Mouse (Mus musculus): Measurements from ENCODE around the gene 1700029F12Rik. TPM values are rescaled to one million over a fixed set of nuclear protein-coding genes. Genes with fewer than 3 reads are reported as not detected.
"Not testable (repeated sequence)": the region's sequence is repeated elsewhere in the genome, so short reads cannot be mapped to it uniquely, and the experiment has no call there.

Gene 1700029F12Rik
- polyA plus RNA-seq, 1 experiment from 2014 or later, result not detected

- not testable (repeated sequence) for H3K4me3 ChIP-seq; H3K9me3 ChIP-seq; H3K9ac ChIP-seq; H3K4me1 ChIP-seq; H3K36me3 ChIP-seq; ATAC-seq (ENCODE audit: insufficient number of reproducible peaks, insufficient read depth, low FRiP score, low TSS enrichment, low read depth); H3K27ac ChIP-seq
- WGBS, result 41% methylated on average over 18 of the region's 18 CpGs
- peaks cover 28% of the 10 kb centered on the region for H3K27me3 ChIP-seq
- peak overlapping the region; percentile 16 for H3K4me2 ChIP-seq
Observed at GRCm38 (mm10) chr13:97064844-97065621, 30.9 kb upstream of the 1700029F12Rik start.

- ATAC-seq (ENCODE audit: insufficient number of reproducible peaks, insufficient read depth, low FRiP score, low TSS enrichment, low read depth), result no peak
- H3K27me3 ChIP-seq, result peaks cover 22% of the 10 kb centered on the region
- H3K4me1 ChIP-seq, result no peaks in the 10 kb centered on the region
- WGBS, result 48% methylated on average over 3 of the region's 3 CpGs
- peak overlapping the region; percentile 16; the same call in 1 of the 2 replicates for H3K4me2 ChIP-seq
- H3K4me3 ChIP-seq, result no peak overlapping the region
- no peak overlapping the region for H3K9ac ChIP-seq
- no peak overlapping the region for H3K27ac ChIP-seq
- no peaks in the 10 kb centered on the region for H3K9me3 ChIP-seq
- no peaks in the 10 kb centered on the region for H3K36me3 ChIP-seq
Observed at GRCm38 (mm10) chr13:97064413-97064812, 30.3 kb upstream of the 1700029F12Rik start.

- 70% methylated on average over 2 of the region's 2 CpGs for WGBS
- H3K9me3 ChIP-seq, result no peaks in the 10 kb centered on the region
- H3K4me2 ChIP-seq, result no peak overlapping the region
- no peak overlapping the region for H3K27ac ChIP-seq
- no peaks in the 10 kb centered on the region for H3K4me1 ChIP-seq
- no peaks in the 10 kb centered on the region for H3K36me3 ChIP-seq
- H3K27me3 ChIP-seq, result peaks cover 16% of the 10 kb centered on the region
- no peak for ATAC-seq (ENCODE audit: insufficient number of reproducible peaks, insufficient read depth, low FRiP score, low TSS enrichment, low read depth)
- H3K9ac ChIP-seq, result no peak overlapping the region
- no peak overlapping the region for H3K4me3 ChIP-seq
Observed at GRCm38 (mm10) chr13:97063431-97063830, 29.3 kb upstream of the 1700029F12Rik start.

GRCm38 (mm10) chr13:97062151-97062550, 28.0 kb upstream of the 1700029F12Rik start:
- WGBS, result 89% methylated on average over 3 of the region's 3 CpGs
- no peak overlapping the region for H3K9ac ChIP-seq

GRCm38 (mm10) chr13:97060331-97060730, 26.2 kb upstream of the 1700029F12Rik start:
- Histone ChIP-seq H3K27me3 (no peaks in the 10 kb centered on the region), H3K4me2 (no peak overlapping the region), H3K9me3 (no peaks in the 10 kb centered on the region), H3K36me3 (no peaks in the 10 kb centered on the region), H3K4me3 (no peak overlapping the region), H3K27ac (no peak overlapping the region), H3K4me1 (0 out of 2 replicates have a peak, but pooled peaks cover 2% of the 10 kb centered on the region), H3K9ac (no peak overlapping the region)
- ATAC-seq (ENCODE audit: insufficient number of reproducible peaks, insufficient read depth, low FRiP score, low TSS enrichment, low read depth), result no peak
- WGBS, result 63% methylated on average over 5 of the region's 8 CpGs

More at GRCm38 (mm10) chr13:97062151-97062550, 28.0 kb upstream of the 1700029F12Rik start:
- H3K4me1 ChIP-seq, result 0 out of 2 replicates have a peak, but pooled peaks cover 2% of the 10 kb centered on the region
- H3K4me2 ChIP-seq, result no peak overlapping the region
- H3K36me3 ChIP-seq, result no peaks in the 10 kb centered on the region
- peaks cover 9% of the 10 kb centered on the region for H3K27me3 ChIP-seq
- ATAC-seq (ENCODE audit: insufficient number of reproducible peaks, insufficient read depth, low FRiP score, low TSS enrichment, low read depth), result no peak
- H3K27ac ChIP-seq, result no peak overlapping the region
- H3K4me3 ChIP-seq, result no peak overlapping the region
- no peaks in the 10 kb centered on the region for H3K9me3 ChIP-seq

- Histone ChIP-seq H3K36me3 (no peaks in the 10 kb centered on the region), H3K4me3 (no peak overlapping the region), H3K9me3 (no peaks in the 10 kb centered on the region), H3K27ac (no peak overlapping the region), H3K27me3 (no peaks in the 10 kb centered on the region), H3K4me1 (0 out of 2 replicates have a peak, but pooled peaks cover 2% of the 10 kb centered on the region), H3K9ac (no peak overlapping the region), H3K4me2 (no peak overlapping the region)
- 90% methylated on average over 6 of the region's 6 CpGs for WGBS
- no peak for ATAC-seq (ENCODE audit: insufficient number of reproducible peaks, insufficient read depth, low FRiP score, low TSS enrichment, low read depth)
Observed at GRCm38 (mm10) chr13:97059746-97060145, 25.6 kb upstream of the 1700029F12Rik start.

GRCm38 (mm10) chr13:97057817-97058216, 23.7 kb upstream of the 1700029F12Rik start:
- Histone ChIP-seq H3K27me3 (no peaks in the 10 kb centered on the region), H3K4me3 (no peak overlapping the region), H3K36me3 (no peaks in the 10 kb centered on the region), H3K9ac (no peak overlapping the region), H3K4me1 (0 out of 2 replicates have a peak, but pooled peaks cover 2% of the 10 kb centered on the region), H3K4me2 (no peak overlapping the region), H3K27ac (no peak overlapping the region), H3K9me3 (no peaks in the 10 kb centered on the region)
- ATAC-seq (ENCODE audit: insufficient number of reproducible peaks, insufficient read depth, low FRiP score, low TSS enrichment, low read depth), result no peak
- WGBS, result 43% methylated on average over 4 of the region's 4 CpGs

- H3K4me1 ChIP-seq, result 0 out of 2 replicates have a peak, but pooled peaks cover 2% of the 10 kb centered on the region
- WGBS, result 82% methylated on average over 8 of the region's 8 CpGs
- H3K9me3 ChIP-seq, result no peaks in the 10 kb centered on the region
- no peak for ATAC-seq (ENCODE audit: insufficient number of reproducible peaks, insufficient read depth, low FRiP score, low TSS enrichment, low read depth)
- no peak overlapping the region for H3K9ac ChIP-seq
- H3K27ac ChIP-seq, result no peak overlapping the region
- H3K4me2 ChIP-seq, result no peak overlapping the region
- no peak overlapping the region for H3K4me3 ChIP-seq
- H3K27me3 ChIP-seq, result no peaks in the 10 kb centered on the region
- no peaks in the 10 kb centered on the region for H3K36me3 ChIP-seq
Observed at GRCm38 (mm10) chr13:97053844-97054243, 19.7 kb upstream of the 1700029F12Rik start.

GRCm38 (mm10) chr13:97052667-97053066, 18.5 kb upstream of the 1700029F12Rik start:
- Histone ChIP-seq H3K4me1 (0 out of 2 replicates have a peak, but pooled peaks cover 2% of the 10 kb centered on the region), H3K36me3 (no peaks in the 10 kb centered on the region), H3K27me3 (no peaks in the 10 kb centered on the region), H3K4me2 (no peak overlapping the region), H3K9me3 (no peaks in the 10 kb centered on the region), H3K4me3 (no peak overlapping the region), H3K27ac (no peak overlapping the region), H3K9ac (no peak overlapping the region)
- ATAC-seq (ENCODE audit: insufficient number of reproducible peaks, insufficient read depth, low FRiP score, low TSS enrichment, low read depth), result no peak
- WGBS, result 13% methylated on average over 11 of the region's 11 CpGs

GRCm38 (mm10) chr13:97051158-97051557, 17.0 kb upstream of the 1700029F12Rik start:
- 80% methylated on average over 6 of the region's 6 CpGs for WGBS
- ATAC-seq (ENCODE audit: insufficient number of reproducible peaks, insufficient read depth, low FRiP score, low TSS enrichment, low read depth), result no peak
- no peak overlapping the region for H3K9ac ChIP-seq

GRCm38 (mm10) chr13:97030075-97030474, 4.1 kb downstream of the 1700029F12Rik start:
- 90% methylated on average over 13 of the region's 13 CpGs for WGBS
- no peak overlapping the region for H3K9ac ChIP-seq
- ATAC-seq (ENCODE audit: insufficient number of reproducible peaks, insufficient read depth, low FRiP score, low TSS enrichment, low read depth), result no peak

More at GRCm38 (mm10) chr13:97051158-97051557, 17.0 kb upstream of the 1700029F12Rik start:
- no peak overlapping the region for H3K27ac ChIP-seq
- no peak overlapping the region for H3K4me2 ChIP-seq
- no peak overlapping the region for H3K4me3 ChIP-seq
- no peaks in the 10 kb centered on the region for H3K27me3 ChIP-seq
- no peaks in the 10 kb centered on the region for H3K9me3 ChIP-seq
- no peaks in the 10 kb centered on the region for H3K36me3 ChIP-seq
- no peaks in the 10 kb centered on the region for H3K4me1 ChIP-seq

GRCm38 (mm10) chr13:97021906-97022305, 12.3 kb downstream of the 1700029F12Rik start:
- Histone ChIP-seq H3K27me3 (no peaks in the 10 kb centered on the region), H3K4me1 (no peaks in the 10 kb centered on the region), H3K4me2 (no peak overlapping the region), H3K9me3 (no peaks in the 10 kb centered on the region), H3K27ac (no peak overlapping the region), H3K9ac (no peak overlapping the region), H3K36me3 (no peaks in the 10 kb centered on the region), H3K4me3 (no peak overlapping the region)
- 42% methylated on average over 4 of the region's 4 CpGs for WGBS
- ATAC-seq (ENCODE audit: insufficient number of reproducible peaks, insufficient read depth, low FRiP score, low TSS enrichment, low read depth), result no peak

More at GRCm38 (mm10) chr13:97030075-97030474, 4.1 kb downstream of the 1700029F12Rik start:
- H3K4me3 ChIP-seq, result no peak overlapping the region
- H3K4me2 ChIP-seq, result no peak overlapping the region
- no peaks in the 10 kb centered on the region for H3K4me1 ChIP-seq
- no peaks in the 10 kb centered on the region for H3K36me3 ChIP-seq
- no peaks in the 10 kb centered on the region for H3K27me3 ChIP-seq
- no peaks in the 10 kb centered on the region for H3K9me3 ChIP-seq
- H3K27ac ChIP-seq, result no peak overlapping the region

Data from embryonic facial prominence, embryonic 13.5 days (tissue).